Mouse (Mus musculus) MEL (cell line): Measurements from ENCODE around the gene Muc13.

ENCODE experiments used
- CHD2 ChIP-seq: IDR thresholded peaks from 2 replicates; pipeline ENCODE4 v1.6.1; 2011; ENCODE audit warnings: low read length, improper control_type of control experiment
- CTCF ChIP-seq, 3 experiments: IDR thresholded peaks in 2 of 3; conservative IDR thresholded peaks in 1 of 3; 2 replicates each; pipeline ENCODE4 v1.5.1; 2011 to 2012; ENCODE audit warnings: low read length in 3 of 3, low read depth in 2 of 3, mild to moderate bottlenecking in 2 of 3, improper control_type of control experiment in 1 of 3, inconsistent platforms in 1 of 3, mixed read lengths in 1 of 3, moderate library complexity in 1 of 3; ENCODE audit not compliant: control insufficient read depth in 1 of 3, insufficient read depth in 1 of 3, poor library complexity in 1 of 3, severe bottlenecking in 1 of 3
- ELF1 ChIP-seq: IDR thresholded peaks from 2 replicates; pipeline ENCODE4 v1.6.1; 2014; ENCODE audit warnings: low read depth, mild to moderate bottlenecking, inconsistent platforms, low read length, improper control_type of control experiment, moderate library complexity
- NRF1 ChIP-seq: IDR thresholded peaks from 2 replicates; pipeline ENCODE4 v1.6.1; 2014; ENCODE audit warnings: low read depth, mild to moderate bottlenecking, inconsistent platforms, low read length, improper control_type of control experiment, moderate library complexity; ENCODE audit not compliant: poor library complexity, insufficient read depth, severe bottlenecking
- POLR2A ChIP-seq, 2 experiments: IDR thresholded peaks; 2 replicates each; pipeline ENCODE4 v1.6.1; 2011 to 2012; ENCODE audit warnings: low read length in 2 of 2, mild to moderate bottlenecking in 2 of 2, control low read depth in 1 of 2, improper control_type of control experiment in 1 of 2, low read depth in 1 of 2, moderate library complexity in 1 of 2; ENCODE audit not compliant: control insufficient read depth in 1 of 2, insufficient read depth in 1 of 2, poor library complexity in 1 of 2
- POLR2AphosphoS2 ChIP-seq: IDR thresholded peaks from 2 replicates; pipeline ENCODE4 v1.6.1; 2011; ENCODE audit warnings: low read length, improper control_type of control experiment
- SIN3A ChIP-seq: IDR thresholded peaks from 2 replicates; pipeline ENCODE4 v1.6.1; 2012; ENCODE audit warnings: low read length, improper control_type of control experiment, inconsistent platforms
- TBP ChIP-seq: IDR thresholded peaks from 2 replicates; pipeline ENCODE4 v1.8.0; 2011; ENCODE audit warnings: low read depth, low read length, improper control_type of control experiment
- TCF12 ChIP-seq: IDR thresholded peaks from 2 replicates; pipeline ENCODE4 v1.6.1; 2014; ENCODE audit warnings: low read depth, mild to moderate bottlenecking, inconsistent platforms, low read length, improper control_type of control experiment, moderate library complexity
- USF1 ChIP-seq: IDR thresholded peaks from 2 replicates; pipeline ENCODE4 v1.6.1; 2014; ENCODE audit warnings: low read depth, mild to moderate bottlenecking, inconsistent platforms, low read length, improper control_type of control experiment, moderate library complexity

DNA sequence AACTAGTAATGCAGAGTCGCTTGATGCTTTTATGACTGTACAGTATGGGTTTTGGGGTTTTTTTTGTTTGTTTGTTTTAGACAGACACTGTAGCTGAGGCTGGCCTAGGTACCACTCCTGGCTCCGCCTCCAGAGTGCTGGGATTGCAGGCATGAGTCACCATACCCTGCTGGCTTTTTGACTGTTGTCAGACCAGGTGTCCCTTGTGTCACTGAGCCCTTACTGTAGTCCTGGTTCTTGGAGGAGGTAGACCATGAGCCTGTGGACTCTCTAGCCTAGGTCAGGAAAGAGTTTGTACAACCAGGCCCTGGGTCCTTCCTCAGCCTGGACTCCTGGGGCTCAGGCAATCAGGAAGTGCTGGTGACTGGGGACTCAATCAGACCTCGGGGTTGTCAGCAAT, 43.4 kb downstream of the Muc13 start:
- TF ChIP-seq NRF1 (no peak), USF1 (no peak), TBP (no peak), POLR2AphosphoS2 (no peak), CTCF (IDR thresholded peaks at IDR 0.05 in 2 of 3, conservative IDR thresholded peaks at IDR 0.05 in 1 of 3; ENCODE audit: control insufficient read depth in 1 of 3, insufficient read depth in 1 of 3, low read depth in 2 of 3, low read length in 3 of 3, poor library complexity in 1 of 3, severe bottlenecking in 1 of 3) (no peak), TCF12 (no peak), POLR2A (IDR thresholded peaks at IDR 0.05; ENCODE audit: control insufficient read depth in 1 of 2, insufficient read depth in 1 of 2, low read depth in 1 of 2, low read length in 2 of 2, poor library complexity in 1 of 2) (no peak), ELF1 (no peak), SIN3A (no peak), CHD2 (no peak)
